Mouse (Mus musculus): ENCODE measurements at regions not wholly inside any gene's neighbourhood (a gene's known extent, or its start where the extent isn't known, plus 50 kb on each side); places are given as distances from the start of the nearest gene placed in this dataset.

- DNase-seq (ENCODE audit: low spot score) = no peak
- ATAC-seq (replicated peaks; ENCODE audit: insufficient number of reproducible peaks, low FRiP score, low TSS enrichment, low read depth) = no peak
- Histone ChIP-seq H3K4me2 (ENCODE audit: low read depth, low read length) (no peak overlapping the region), H3K4me1 (ENCODE audit: control insufficient read depth, insufficient read depth, low read length) (no peaks in the 10 kb centered on the region), H3K9me3 (replicated peaks; ENCODE audit: control insufficient read depth, low read length) (no peaks in the 10 kb centered on the region), H3K27me3 (ENCODE audit: control insufficient read depth, insufficient read depth, low read length) (no peaks in the 10 kb centered on the region), H3K9ac (replicated peaks; ENCODE audit: low read length) (no peak overlapping the region), H3K27ac (replicated peaks; ENCODE audit: low read depth, low read length) (no peak overlapping the region), H3K36me3 (replicated peaks; ENCODE audit: control insufficient read depth, insufficient read depth, low read depth, low read length) (no peaks in the 10 kb centered on the region), H3K4me3 (ENCODE audit: low read depth, low read length) (no peak overlapping the region)
- 91% methylated on average over 4 of the region's 4 CpGs for WGBS
These were observed 113.6 kb upstream of the Npvf start for GRCm38 (mm10) chr6:50767827-50768226.

DNA sequence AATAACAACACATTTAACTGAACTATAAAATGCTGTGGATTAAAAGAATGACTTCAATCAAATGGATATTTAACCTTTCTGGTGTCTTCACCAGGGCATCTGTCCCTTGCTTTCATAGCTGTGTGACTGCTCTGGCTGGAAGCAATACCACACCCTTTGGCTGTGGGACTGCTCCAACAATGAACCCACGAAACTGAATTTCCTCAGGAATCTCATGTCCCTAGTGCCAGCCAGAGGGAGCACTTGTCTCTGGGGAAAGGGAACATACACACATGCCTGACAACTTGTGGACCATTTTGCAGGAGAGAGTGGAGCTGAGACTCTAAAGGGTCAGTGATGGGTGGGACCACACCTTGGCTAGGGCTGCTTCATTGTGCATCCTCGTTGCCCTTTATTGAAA is 114.9 kb upstream of the Npvf start:
- Histone ChIP-seq H3K27ac (replicated peaks; ENCODE audit: low read depth, low read length) (no peak overlapping the region), H3K4me3 (ENCODE audit: low read depth, low read length) (no peak overlapping the region), H3K9me3 (replicated peaks; ENCODE audit: control insufficient read depth, low read length) (no peaks in the 10 kb centered on the region), H3K4me2 (ENCODE audit: low read depth, low read length) (no peak overlapping the region), H3K9ac (replicated peaks; ENCODE audit: low read length) (no peak overlapping the region), H3K27me3 (ENCODE audit: control insufficient read depth, insufficient read depth, low read length) (no peaks in the 10 kb centered on the region), H3K4me1 (ENCODE audit: control insufficient read depth, insufficient read depth, low read length) (no peaks in the 10 kb centered on the region), H3K36me3 (replicated peaks; ENCODE audit: control insufficient read depth, insufficient read depth, low read depth, low read length) (no peaks in the 10 kb centered on the region)
- 81% methylated on average over 2 of the region's 2 CpGs for WGBS
- ATAC-seq (replicated peaks; ENCODE audit: insufficient number of reproducible peaks, low FRiP score, low TSS enrichment, low read depth) (no peak), DNase-seq (ENCODE audit: low spot score) (no peak)

DNA sequence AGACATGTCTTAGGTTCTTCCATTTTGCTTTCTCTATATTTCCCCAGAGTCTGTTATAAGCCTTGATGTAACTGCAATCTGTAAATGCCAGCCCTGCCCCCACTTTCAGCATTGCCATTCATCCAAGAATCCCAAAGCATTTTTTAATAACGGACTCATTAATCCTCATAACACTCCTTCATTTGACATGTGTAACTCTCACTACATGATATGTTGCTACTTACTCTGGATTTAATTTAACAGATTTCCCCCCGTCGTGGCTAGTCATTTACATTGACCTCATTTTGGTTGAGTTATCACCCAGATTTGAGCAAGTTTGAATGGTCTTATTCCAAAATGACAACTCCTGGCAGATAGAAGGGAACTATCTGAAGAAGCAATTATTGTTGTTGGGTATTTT is 116.2 kb upstream of the Npvf start:
- H3K9me3 ChIP-seq (replicated peaks; ENCODE audit: control insufficient read depth, low read length) = no peaks in the 10 kb centered on the region
- 93% methylated on average over 3 of the region's 3 CpGs for WGBS
- no peak overlapping the region for H3K4me2 ChIP-seq (ENCODE audit: low read depth, low read length)
- ATAC-seq (replicated peaks; ENCODE audit: insufficient number of reproducible peaks, low FRiP score, low TSS enrichment, low read depth) (no peak), DNase-seq (ENCODE audit: low spot score) (no peak)
- no peak overlapping the region for H3K27ac ChIP-seq (replicated peaks; ENCODE audit: low read depth, low read length)
- H3K9ac ChIP-seq (replicated peaks; ENCODE audit: low read length) = no peak overlapping the region
- H3K4me1 ChIP-seq (ENCODE audit: control insufficient read depth, insufficient read depth, low read length) = no peaks in the 10 kb centered on the region
- no peaks in the 10 kb centered on the region for H3K36me3 ChIP-seq (replicated peaks; ENCODE audit: control insufficient read depth, insufficient read depth, low read depth, low read length)
- no peaks in the 10 kb centered on the region for H3K27me3 ChIP-seq (ENCODE audit: control insufficient read depth, insufficient read depth, low read length)
- no peak overlapping the region for H3K4me3 ChIP-seq (ENCODE audit: low read depth, low read length)

GRCm38 (mm10) chr6:50775637-50776036 is 121.4 kb upstream of the Npvf start:
- ATAC-seq (replicated peaks; ENCODE audit: insufficient number of reproducible peaks, low FRiP score, low TSS enrichment, low read depth) = no peak
- Histone ChIP-seq H3K4me2 (ENCODE audit: low read depth, low read length) (no peak overlapping the region), H3K9ac (replicated peaks; ENCODE audit: low read length) (no peak overlapping the region), H3K4me1 (ENCODE audit: control insufficient read depth, insufficient read depth, low read length) (no peaks in the 10 kb centered on the region), H3K36me3 (replicated peaks; ENCODE audit: control insufficient read depth, insufficient read depth, low read depth, low read length) (no peaks in the 10 kb centered on the region), H3K27me3 (ENCODE audit: control insufficient read depth, insufficient read depth, low read length) (no peaks in the 10 kb centered on the region), H3K4me3 (ENCODE audit: low read depth, low read length) (no peak overlapping the region), H3K27ac (replicated peaks; ENCODE audit: low read depth, low read length) (no peak overlapping the region), H3K9me3 (replicated peaks; ENCODE audit: control insufficient read depth, low read length) (no peaks in the 10 kb centered on the region)
- 89% methylated on average over 4 of the region's 4 CpGs for WGBS
- no peak for DNase-seq (ENCODE audit: low spot score)

GRCm38 (mm10) chr6:50776236-50776832 is 122.1 kb upstream of the Npvf start:
- DNase-seq (ENCODE audit: low spot score) = no peak
- Histone ChIP-seq H3K4me2 (ENCODE audit: low read depth, low read length) (no peak overlapping the region), H3K36me3 (replicated peaks; ENCODE audit: control insufficient read depth, insufficient read depth, low read depth, low read length) (no peaks in the 10 kb centered on the region), H3K9me3 (replicated peaks; ENCODE audit: control insufficient read depth, low read length) (no peaks in the 10 kb centered on the region), H3K4me1 (ENCODE audit: control insufficient read depth, insufficient read depth, low read length) (no peaks in the 10 kb centered on the region; the same call in 1 of the 2 replicates), H3K27me3 (ENCODE audit: control insufficient read depth, insufficient read depth, low read length) (no peaks in the 10 kb centered on the region), H3K9ac (replicated peaks; ENCODE audit: low read length) (no peak overlapping the region; the same call in 1 of the 2 replicates), H3K4me3 (ENCODE audit: low read depth, low read length) (no peak overlapping the region), H3K27ac (replicated peaks; ENCODE audit: low read depth, low read length) (peak overlapping the region; percentile 38; the same call in 1 of the 2 replicates)
- WGBS = 61% methylated on average over 11 of the region's 11 CpGs
- no peak for ATAC-seq (replicated peaks; ENCODE audit: insufficient number of reproducible peaks, low FRiP score, low TSS enrichment, low read depth)

DNA sequence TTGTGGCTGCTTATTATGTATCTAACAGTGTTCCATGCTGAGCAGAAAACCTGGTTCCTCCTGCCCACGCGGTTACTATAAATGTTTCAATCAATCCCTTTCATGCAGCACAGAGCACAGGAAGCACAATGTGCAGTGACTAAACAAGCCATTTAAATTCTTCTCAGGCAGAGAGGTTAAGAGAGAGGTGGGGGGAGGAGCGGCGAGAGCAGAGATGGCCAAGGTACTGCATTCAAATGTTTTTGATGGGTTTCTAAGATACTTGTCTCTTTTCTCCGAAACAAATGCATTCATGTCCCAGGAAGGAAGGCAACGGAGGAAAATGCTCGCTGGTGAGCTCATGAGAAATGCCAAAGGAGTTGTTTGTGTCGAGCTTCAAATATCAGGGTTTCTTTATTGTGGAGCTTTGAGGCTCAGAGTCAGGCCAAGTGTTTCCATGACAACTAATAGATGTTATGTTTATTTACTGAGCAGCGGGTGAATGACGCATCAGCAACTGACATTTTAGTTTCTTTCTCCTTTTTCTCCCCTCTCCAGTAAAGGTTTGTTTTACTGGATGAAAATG is 122.8 kb upstream of the Npvf start:
- peak; percentile 64 for DNase-seq (ENCODE audit: low spot score)
- no peak overlapping the region for H3K9ac ChIP-seq (replicated peaks; ENCODE audit: low read length)
- 15% methylated on average over 10 of the region's 10 CpGs for WGBS
- H3K4me3 ChIP-seq (ENCODE audit: low read depth, low read length) = no peak overlapping the region
- peak; percentile 70; the same call in 1 of the 2 replicates for ATAC-seq (replicated peaks; ENCODE audit: insufficient number of reproducible peaks, low FRiP score, low TSS enrichment, low read depth)
- no peaks in the 10 kb centered on the region; the same call in 1 of the 2 replicates for H3K4me1 ChIP-seq (ENCODE audit: control insufficient read depth, insufficient read depth, low read length)
- no peaks in the 10 kb centered on the region for H3K9me3 ChIP-seq (replicated peaks; ENCODE audit: control insufficient read depth, low read length)
- H3K4me2 ChIP-seq (ENCODE audit: low read depth, low read length) = no peak overlapping the region
- H3K27me3 ChIP-seq (ENCODE audit: control insufficient read depth, insufficient read depth, low read length) = no peaks in the 10 kb centered on the region
- no peaks in the 10 kb centered on the region for H3K36me3 ChIP-seq (replicated peaks; ENCODE audit: control insufficient read depth, insufficient read depth, low read depth, low read length)
- H3K27ac ChIP-seq (replicated peaks; ENCODE audit: low read depth, low read length) = peak overlapping the region; percentile 38; the same call in 1 of the 2 replicates

DNA sequence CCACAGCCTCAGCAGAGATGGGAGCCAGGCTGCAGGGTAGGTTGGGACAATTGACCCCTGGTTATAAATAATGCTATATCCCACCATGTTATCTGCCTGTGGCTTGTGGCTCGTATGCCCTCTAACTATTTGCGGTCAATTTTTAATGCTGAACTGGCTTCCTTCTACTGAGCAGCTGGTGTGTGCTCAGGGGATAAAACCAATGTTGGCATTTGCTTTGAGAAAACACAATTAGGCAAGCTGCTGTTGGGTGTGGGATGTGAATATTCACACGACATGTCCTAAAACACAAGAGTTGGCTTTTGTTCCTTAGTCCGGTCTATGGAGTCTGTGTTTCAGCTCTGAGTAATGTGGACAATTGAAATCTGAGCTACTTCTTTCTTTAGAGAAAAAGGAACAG is 123.6 kb upstream of the Npvf start:
- H3K27ac ChIP-seq (replicated peaks; ENCODE audit: low read depth, low read length) = no peak overlapping the region
- DNase-seq (ENCODE audit: low spot score) (no peak), ATAC-seq (replicated peaks; ENCODE audit: insufficient number of reproducible peaks, low FRiP score, low TSS enrichment, low read depth) (no peak)
- H3K4me3 ChIP-seq (ENCODE audit: low read depth, low read length) = no peak overlapping the region
- H3K9ac ChIP-seq (replicated peaks; ENCODE audit: low read length) = no peak overlapping the region
- no peaks in the 10 kb centered on the region for H3K36me3 ChIP-seq (replicated peaks; ENCODE audit: control insufficient read depth, insufficient read depth, low read depth, low read length)
- no peak overlapping the region for H3K4me2 ChIP-seq (ENCODE audit: low read depth, low read length)
- 80% methylated on average over 4 of the region's 4 CpGs for WGBS
- no peaks in the 10 kb centered on the region for H3K27me3 ChIP-seq (ENCODE audit: control insufficient read depth, insufficient read depth, low read length)
- H3K9me3 ChIP-seq (replicated peaks; ENCODE audit: control insufficient read depth, low read length) = no peaks in the 10 kb centered on the region
- H3K4me1 ChIP-seq (ENCODE audit: control insufficient read depth, insufficient read depth, low read length) = no peaks in the 10 kb centered on the region; the same call in 1 of the 2 replicates

- no peaks in the 10 kb centered on the region; the same call in 1 of the 2 replicates for H3K4me1 ChIP-seq (ENCODE audit: control insufficient read depth, insufficient read depth, low read length)
- DNase-seq (ENCODE audit: low spot score) (no peak), ATAC-seq (replicated peaks; ENCODE audit: insufficient number of reproducible peaks, low FRiP score, low TSS enrichment, low read depth) (no peak)
- H3K27ac ChIP-seq (replicated peaks; ENCODE audit: low read depth, low read length) = no peak overlapping the region
- WGBS = 85% methylated on average over 3 of the region's 3 CpGs
- no peak overlapping the region for H3K4me2 ChIP-seq (ENCODE audit: low read depth, low read length)
- H3K9ac ChIP-seq (replicated peaks; ENCODE audit: low read length) = no peak overlapping the region
- no peaks in the 10 kb centered on the region for H3K9me3 ChIP-seq (replicated peaks; ENCODE audit: control insufficient read depth, low read length)
- H3K36me3 ChIP-seq (replicated peaks; ENCODE audit: control insufficient read depth, insufficient read depth, low read depth, low read length) = no peaks in the 10 kb centered on the region
- no peak overlapping the region for H3K4me3 ChIP-seq (ENCODE audit: low read depth, low read length)
- no peaks in the 10 kb centered on the region for H3K27me3 ChIP-seq (ENCODE audit: control insufficient read depth, insufficient read depth, low read length)
These were observed 126.4 kb upstream of the Npvf start for GRCm38 (mm10) chr6:50780677-50781076.

All from embryonic facial prominence, embryonic 11.5 days (tissue).